Mouse (Mus musculus): Measurements from ENCODE around the gene Chrdl2. TPM values are rescaled to one million over a fixed set of nuclear protein-coding genes. Genes with fewer than 3 reads are reported as not detected.
A peak's percentile ranks its signal among the peaks of the same experiment; 100 is the strongest.
"Not testable (repeated sequence)": the region's sequence is repeated elsewhere in the genome, so short reads cannot be mapped to it uniquely, and the experiment has no call there.

Chrdl2 gene
- polyA plus RNA-seq, 1 experiment: not detected

DNA sequence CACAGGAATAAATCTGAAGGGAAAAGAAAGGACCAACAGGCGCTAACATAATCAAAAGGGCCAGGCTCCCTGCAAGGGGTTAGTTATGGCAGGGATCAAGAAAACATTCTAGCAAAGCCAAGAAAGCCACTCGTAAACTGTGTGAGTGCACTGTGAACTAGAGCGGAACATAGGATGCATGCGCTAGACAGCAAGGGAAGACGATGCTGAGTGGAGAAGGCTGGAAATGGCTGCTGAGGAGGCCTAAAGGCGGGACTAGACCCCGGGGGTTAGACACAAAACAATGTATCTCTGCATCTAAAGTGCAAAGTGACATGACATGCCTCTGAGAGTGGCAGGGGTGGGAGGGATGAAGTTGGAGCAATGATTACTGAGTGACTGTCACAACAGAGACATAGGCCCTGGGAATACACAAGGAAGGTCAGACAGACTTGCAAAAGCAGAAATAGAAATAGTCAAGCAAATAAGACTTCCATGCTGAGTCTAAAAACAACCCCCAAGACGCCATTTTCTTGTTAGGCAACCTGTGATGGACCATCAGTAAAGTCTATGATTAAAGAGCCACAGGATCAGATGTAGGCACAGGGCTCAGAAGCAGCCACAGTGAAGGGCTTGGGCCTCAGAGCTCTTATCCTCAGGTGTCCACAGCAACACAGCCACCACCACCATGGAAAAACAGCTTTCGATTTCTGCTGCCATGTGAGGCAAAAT, 39.8 kb upstream of the Chrdl2 start:
- Histone ChIP-seq H3K4me1 (ENCODE audit: control insufficient read depth, insufficient read depth, low read length) (peaks cover 5% of the 10 kb centered on the region), H3K27ac (ENCODE audit: control insufficient read depth, insufficient read depth, low read depth, low read length, poor library complexity) (no peak overlapping the region), H3K4me3 (replicated peaks; ENCODE audit: control insufficient read depth, low read depth, low read length) (no peak overlapping the region)
- TF ChIP-seq CTCF (IDR thresholded peaks at IDR 0.05; ENCODE audit: control insufficient read depth, insufficient read depth, low read length): no peak
- TF ChIP-seq POLR2A (IDR thresholded peaks at IDR 0.05; ENCODE audit: borderline replicate concordance, control insufficient read depth, low read depth, low read length): no peak
- 77% methylated on average over 9 of the region's 9 CpGs for WGBS

DNA sequence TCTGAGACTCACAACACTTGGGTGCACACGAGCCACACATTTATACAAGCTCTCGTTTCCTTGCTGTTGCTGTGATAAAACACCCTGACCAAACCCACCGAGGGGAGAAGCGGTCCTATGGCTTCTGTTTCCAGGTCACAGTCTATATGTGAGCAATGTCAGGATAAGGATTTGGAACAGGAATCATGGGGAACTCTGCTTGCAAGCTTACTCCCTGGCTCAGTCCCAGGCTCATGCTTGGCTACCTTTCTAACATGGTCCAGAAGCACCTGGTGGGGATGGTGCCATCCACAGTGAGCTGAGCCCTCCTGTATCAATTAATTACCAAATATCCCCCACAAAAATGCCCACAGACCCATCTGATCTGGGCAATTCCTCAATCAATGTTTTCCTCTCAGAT, 36.8 kb upstream of the Chrdl2 start:
- WGBS: 78% methylated on average over 4 of the region's 4 CpGs
- no peak overlapping the region for H3K27ac ChIP-seq (ENCODE audit: control insufficient read depth, insufficient read depth, low read depth, low read length, poor library complexity)
- TF ChIP-seq CTCF (IDR thresholded peaks at IDR 0.05; ENCODE audit: control insufficient read depth, insufficient read depth, low read length) (no peak), POLR2A (IDR thresholded peaks at IDR 0.05; ENCODE audit: borderline replicate concordance, control insufficient read depth, low read depth, low read length) (no peak)
- H3K4me1 ChIP-seq (ENCODE audit: control insufficient read depth, insufficient read depth, low read length): no peaks in the 10 kb centered on the region; the same call in 1 of the 2 replicates
- no peak overlapping the region for H3K4me3 ChIP-seq (replicated peaks; ENCODE audit: control insufficient read depth, low read depth, low read length)

DNA sequence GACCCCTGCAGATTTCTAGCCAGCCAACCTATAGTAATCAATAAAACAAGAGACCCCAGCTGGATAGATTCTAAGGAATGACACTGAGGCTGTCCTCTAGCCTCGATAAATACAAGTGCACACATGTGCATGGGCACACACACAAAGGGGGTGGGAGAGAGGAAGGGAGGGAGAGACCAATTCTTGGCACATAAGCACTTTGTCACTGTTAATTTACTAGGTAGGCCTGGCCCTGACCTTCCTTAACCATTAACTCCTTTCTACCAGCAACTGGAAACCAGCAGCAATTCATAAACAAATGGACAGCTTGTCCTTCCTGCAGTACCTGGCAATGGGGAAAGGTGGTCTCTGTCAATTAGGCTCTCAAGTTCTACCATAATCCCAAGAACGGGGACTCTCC, 34.0 kb upstream of the Chrdl2 start:
- H3K27ac ChIP-seq (ENCODE audit: control insufficient read depth, insufficient read depth, low read depth, low read length, poor library complexity): no peak overlapping the region

DNA sequence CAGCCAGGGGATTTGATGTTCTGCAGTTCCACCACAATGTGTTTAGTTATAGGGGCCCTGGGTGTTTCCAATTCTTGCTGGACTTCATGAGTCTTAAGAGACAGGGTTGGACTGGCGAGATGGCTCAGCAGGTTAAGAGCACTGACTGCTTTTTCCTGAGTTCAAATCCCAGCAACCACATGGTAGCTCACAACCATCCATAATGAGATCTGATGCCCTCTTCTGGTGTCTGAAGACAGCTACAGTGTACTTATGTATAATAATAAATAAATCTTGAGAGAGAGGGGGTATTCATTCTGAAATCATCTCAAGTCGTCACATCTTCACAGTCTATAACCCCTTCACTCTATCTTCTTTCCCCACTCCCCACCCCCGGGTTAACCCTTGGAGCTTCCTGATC, 33.1 kb upstream of the Chrdl2 start:
- H3K27ac ChIP-seq (ENCODE audit: control insufficient read depth, insufficient read depth, low read depth, low read length, poor library complexity); H3K4me1 ChIP-seq (ENCODE audit: control insufficient read depth, insufficient read depth, low read length); H3K4me3 ChIP-seq (replicated peaks; ENCODE audit: control insufficient read depth, low read depth, low read length): not testable (repeated sequence)
- 68% methylated on average over 3 of the region's 3 CpGs for WGBS

More for the DNA sequence above, 34.0 kb upstream of the Chrdl2 start:
- WGBS: 55% methylated on average over 2 of the region's 2 CpGs
- Histone ChIP-seq H3K4me1 (ENCODE audit: control insufficient read depth, insufficient read depth, low read length) (no peaks in the 10 kb centered on the region; the same call in 1 of the 2 replicates), H3K4me3 (replicated peaks; ENCODE audit: control insufficient read depth, low read depth, low read length) (no peak overlapping the region)
- TF ChIP-seq CTCF (IDR thresholded peaks at IDR 0.05; ENCODE audit: control insufficient read depth, insufficient read depth, low read length): no peak
- no peak for TF ChIP-seq POLR2A (IDR thresholded peaks at IDR 0.05; ENCODE audit: borderline replicate concordance, control insufficient read depth, low read depth, low read length)

DNA sequence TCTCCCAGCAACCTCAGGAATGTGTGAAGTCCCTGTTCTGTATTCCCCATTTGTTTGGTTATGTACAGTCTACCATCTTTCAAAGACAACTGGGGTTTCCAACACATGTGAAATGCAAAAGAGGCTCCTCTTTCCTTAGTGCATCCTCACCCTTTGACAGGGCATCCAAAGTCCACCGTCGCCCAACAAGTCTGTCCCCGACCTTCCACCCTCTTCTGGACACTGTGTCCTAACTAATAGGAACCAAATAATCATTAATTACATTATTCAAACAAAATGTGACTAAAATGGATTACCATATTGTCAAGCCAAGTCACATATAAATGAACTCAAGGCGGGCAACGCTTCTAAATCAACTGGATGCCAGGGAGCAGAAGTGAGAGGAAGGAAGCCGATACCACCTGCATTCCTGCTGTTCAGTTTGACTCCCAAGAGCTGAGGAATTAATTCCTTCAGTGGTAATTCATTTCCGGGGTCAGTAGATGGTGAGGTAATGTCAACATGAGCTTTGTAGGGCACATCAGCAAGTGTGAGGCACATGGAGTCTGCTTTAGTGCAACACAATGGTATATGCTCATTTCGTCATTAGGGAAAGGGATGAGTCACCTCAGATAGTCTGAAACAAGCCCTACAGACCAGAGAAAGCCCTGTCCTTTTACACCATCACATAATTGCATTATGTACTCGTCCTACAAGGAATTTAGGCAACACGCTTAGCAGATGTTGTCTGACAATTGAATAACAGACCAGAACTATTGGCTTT, 31.6 kb upstream of the Chrdl2 start:
- 60% methylated on average over 10 of the region's 10 CpGs for WGBS
- no peak overlapping the region for H3K27ac ChIP-seq (ENCODE audit: control insufficient read depth, insufficient read depth, low read depth, low read length, poor library complexity)
- no peak overlapping the region for H3K4me3 ChIP-seq (replicated peaks; ENCODE audit: control insufficient read depth, low read depth, low read length)
- H3K4me1 ChIP-seq (ENCODE audit: control insufficient read depth, insufficient read depth, low read length): no peaks in the 10 kb centered on the region; the same call in 1 of the 2 replicates
- TF ChIP-seq POLR2A (IDR thresholded peaks at IDR 0.05; ENCODE audit: borderline replicate concordance, control insufficient read depth, low read depth, low read length): no peak
- TF ChIP-seq CTCF (IDR thresholded peaks at IDR 0.05; ENCODE audit: control insufficient read depth, insufficient read depth, low read length): no peak

DNA sequence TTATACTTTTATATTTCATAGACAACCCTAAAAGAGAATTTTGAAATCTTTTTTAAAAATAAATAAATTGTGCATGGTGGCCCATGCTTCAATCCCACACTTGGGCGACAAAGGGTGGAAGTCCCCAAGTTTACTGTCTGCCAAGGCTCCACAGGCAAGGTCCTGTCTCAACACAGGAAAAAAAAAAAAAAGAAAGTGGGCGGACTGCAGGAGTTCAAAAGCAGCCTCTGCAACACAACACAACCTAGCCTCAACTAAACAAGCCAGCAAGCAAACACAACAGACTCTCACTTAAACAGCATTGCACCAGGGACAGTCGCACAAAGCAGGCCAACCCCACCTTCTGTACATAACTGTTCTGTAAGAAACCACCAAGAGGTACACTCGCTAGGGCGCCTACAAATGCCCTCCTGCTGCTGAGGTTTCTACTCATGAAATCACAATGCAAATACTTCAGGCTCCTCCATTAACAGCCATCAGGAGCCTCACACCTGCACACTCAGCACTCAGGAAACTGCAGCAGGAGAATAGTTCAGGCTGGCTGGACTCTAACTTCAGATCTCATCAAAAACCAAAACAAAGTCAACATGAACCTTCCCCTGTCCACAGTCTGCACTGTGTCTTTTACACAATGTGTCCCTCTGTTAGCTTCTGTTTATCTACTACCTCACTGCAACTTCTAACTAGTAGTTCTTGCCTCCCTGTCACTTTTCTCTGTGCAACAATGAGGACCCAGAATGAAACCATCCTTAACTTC, 30.0 kb upstream of the Chrdl2 start:
- H3K4me1 ChIP-seq (ENCODE audit: control insufficient read depth, insufficient read depth, low read length): no peaks in the 10 kb centered on the region; the same call in 1 of the 2 replicates
- no peak overlapping the region for H3K4me3 ChIP-seq (replicated peaks; ENCODE audit: control insufficient read depth, low read depth, low read length)
- 72% methylated on average over 5 of the region's 5 CpGs for WGBS
- no peak overlapping the region; the same call in 1 of the 2 replicates for H3K27ac ChIP-seq (ENCODE audit: control insufficient read depth, insufficient read depth, low read depth, low read length, poor library complexity)
- no peak for TF ChIP-seq POLR2A (IDR thresholded peaks at IDR 0.05; ENCODE audit: borderline replicate concordance, control insufficient read depth, low read depth, low read length)
- TF ChIP-seq CTCF (IDR thresholded peaks at IDR 0.05; ENCODE audit: control insufficient read depth, insufficient read depth, low read length): no peak

DNA sequence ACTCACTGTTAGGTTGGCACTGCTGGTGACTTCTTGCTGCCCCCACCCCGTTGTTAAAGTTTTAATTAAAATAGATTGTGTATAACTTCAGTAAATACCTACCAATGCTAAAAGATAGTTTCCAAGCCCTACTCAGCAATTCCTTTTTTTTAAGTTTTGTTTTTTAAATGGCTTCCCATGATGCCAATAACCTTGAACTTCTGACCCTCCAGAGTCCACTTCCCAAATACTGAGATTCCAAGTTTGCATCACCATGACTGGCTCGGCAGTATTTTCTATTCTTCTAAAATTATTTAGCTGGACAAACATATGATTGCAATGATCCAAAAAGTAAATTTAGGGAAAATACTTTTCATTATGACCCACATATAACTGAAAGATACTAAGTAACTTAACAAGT, 27.9 kb upstream of the Chrdl2 start:
- Histone ChIP-seq H3K4me3 (replicated peaks; ENCODE audit: control insufficient read depth, low read depth, low read length) (no peak overlapping the region), H3K4me1 (ENCODE audit: control insufficient read depth, insufficient read depth, low read length) (peaks cover 1% of the 10 kb centered on the region; the same call in 1 of the 2 replicates), H3K27ac (ENCODE audit: control insufficient read depth, insufficient read depth, low read depth, low read length, poor library complexity) (no peak overlapping the region)
- 62% methylated on average over 2 of the region's 2 CpGs for WGBS
- TF ChIP-seq CTCF (IDR thresholded peaks at IDR 0.05; ENCODE audit: control insufficient read depth, insufficient read depth, low read length) (no peak), POLR2A (IDR thresholded peaks at IDR 0.05; ENCODE audit: borderline replicate concordance, control insufficient read depth, low read depth, low read length) (no peak)

DNA sequence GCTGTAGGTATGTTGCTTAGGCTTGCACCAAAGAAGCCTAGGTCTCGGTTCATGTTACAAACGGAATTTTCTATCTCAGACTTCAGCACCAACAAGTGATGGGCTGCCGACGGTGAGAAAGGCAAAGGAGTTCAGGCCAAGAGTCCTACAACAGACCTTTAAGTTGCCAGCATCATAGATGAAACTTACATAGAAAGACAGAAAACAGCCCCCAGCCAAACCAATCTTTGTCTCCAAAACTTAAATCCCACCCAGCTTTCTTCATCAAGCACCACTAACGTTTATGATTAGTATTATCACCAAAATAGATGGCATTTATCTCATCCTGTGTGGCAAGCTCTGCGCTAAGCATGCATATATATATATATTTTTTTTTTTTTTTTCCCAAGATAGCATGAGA, 26.9 kb upstream of the Chrdl2 start:
- peak overlapping the region; percentile 73 for H3K4me3 ChIP-seq (replicated peaks; ENCODE audit: control insufficient read depth, low read depth, low read length)
- H3K27ac ChIP-seq (ENCODE audit: control insufficient read depth, insufficient read depth, low read depth, low read length, poor library complexity): no peak overlapping the region
- H3K4me1 ChIP-seq (ENCODE audit: control insufficient read depth, insufficient read depth, low read length): peaks cover 2% of the 10 kb centered on the region; the same call in 1 of the 2 replicates
- WGBS: 10% methylated on average over 6 of the region's 6 CpGs
- TF ChIP-seq CTCF (IDR thresholded peaks at IDR 0.05; ENCODE audit: control insufficient read depth, insufficient read depth, low read length): no peak
- TF ChIP-seq POLR2A (IDR thresholded peaks at IDR 0.05; ENCODE audit: borderline replicate concordance, control insufficient read depth, low read depth, low read length): no peak
